Mouse (Mus musculus): ENCODE measurements around the gene Anapc2. TPM values are rescaled to one million over a fixed set of nuclear protein-coding genes. Genes with fewer than 3 reads are reported as not detected.
A peak's percentile ranks its signal among the peaks of the same experiment; 100 is the strongest.

The Anapc2 gene
- 120 and 128 TPM in 2 replicates for polyA plus RNA-seq (2014; fragmentation: Nextera tagmentation; extraction: Ambion mirVana)

DNA sequence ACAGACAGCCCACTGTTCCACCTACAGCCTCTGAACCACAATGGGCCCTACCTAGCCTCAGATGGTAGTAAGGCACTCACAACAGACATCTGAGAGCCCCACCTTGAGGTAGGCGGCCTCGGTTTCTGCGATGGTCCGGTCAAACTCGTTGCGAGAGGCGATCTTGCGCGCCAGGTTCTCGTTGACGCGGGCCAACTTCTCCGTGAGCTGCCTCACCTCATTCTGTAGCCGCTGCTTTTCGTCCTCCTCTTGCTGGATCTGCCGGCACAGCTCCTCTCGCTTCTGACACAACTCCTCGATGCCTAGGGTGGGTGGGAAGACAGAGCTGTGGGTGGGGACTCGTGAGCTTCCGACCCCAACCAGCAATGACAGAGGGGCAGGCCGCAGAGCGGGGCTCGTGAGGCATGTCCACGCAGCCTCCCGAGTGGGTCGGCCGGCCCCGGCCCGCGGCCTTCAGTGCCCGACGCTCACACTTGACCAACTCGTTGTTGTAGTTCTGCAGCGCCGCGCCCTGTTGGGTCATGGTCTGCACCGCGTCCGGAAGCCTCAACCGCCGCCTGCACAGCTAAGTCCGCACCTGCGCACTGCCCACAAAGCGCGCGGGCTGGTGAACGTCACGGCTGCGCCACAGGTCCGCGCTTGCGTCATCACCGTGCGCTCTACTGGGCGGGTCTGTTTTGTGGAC, at the start of gene Anapc2, which contains the start of gene Ssna1:
TSS of gene Anapc2 (plus strand) at position 652 of the 685 bp plus-strand sequence.
TSS of gene Ssna1 (minus strand) at position 612 of the 685 bp plus-strand sequence.
- DNase-seq (ENCODE audit: low spot score) (peak; percentile 99), ATAC-seq (ENCODE audit: insufficient read depth, low FRiP score, low TSS enrichment) (peak; percentile 97)
- Histone ChIP-seq H3K9me3 (ENCODE audit: control insufficient read depth, low read length) (no peaks in the 10 kb centered on the region), H3K27ac (ENCODE audit: low read depth, low read length) (peak within 1 kb of the TSS; percentile 31; the same call in 1 of the 2 replicates), H3K4me2 (ENCODE audit: low read depth) (peak within 1 kb of the TSS; percentile 92), H3K9ac (ENCODE audit: low read length) (peak within 1 kb of the TSS; percentile 70), H3K36me3 (ENCODE audit: control insufficient read depth, insufficient read depth, low read length) (peaks cover 5% of the 10 kb centered on the region), H3K4me3 (ENCODE audit: low read depth, low read length) (peak within 1 kb of the TSS; percentile 87), H3K27me3 (ENCODE audit: control insufficient read depth, insufficient read depth, low read length) (no peaks in the 10 kb centered on the region), H3K4me1 (ENCODE audit: control insufficient read depth, insufficient read depth, low read length) (peaks cover 17% of the 10 kb centered on the region)
- WGBS, result under 1% methylated on average over 55 of the region's 55 CpGs

GRCm38 (mm10) chr2:25223681-25224491, 48.4 kb upstream of the Anapc2 start:
- no peaks in the 10 kb centered on the region for H3K36me3 ChIP-seq (ENCODE audit: control insufficient read depth, insufficient read depth, low read length)

DNA sequence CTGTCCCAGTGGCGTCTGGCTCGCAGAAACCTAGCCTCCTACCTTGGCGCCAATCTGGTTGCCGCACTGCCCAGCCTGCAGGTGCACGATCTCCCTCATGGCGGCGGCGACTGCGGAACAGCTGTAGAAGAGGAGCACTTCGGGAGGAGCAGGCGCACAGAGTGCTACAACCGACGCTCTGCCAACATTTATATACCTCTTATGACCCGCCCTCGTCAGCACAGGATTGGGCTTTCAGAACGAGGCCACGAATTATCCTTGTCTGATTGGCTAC, 47.8 kb upstream of the Anapc2 start, which contains the start of gene Tubb4b:
TSS of gene Tubb4b (minus strand) at position 211 of the 274 bp plus-strand sequence.
- Histone ChIP-seq H3K4me2 (ENCODE audit: low read depth) (peak within 1 kb of the TSS; percentile 79), H3K27me3 (ENCODE audit: control insufficient read depth, insufficient read depth, low read length) (no peaks in the 10 kb centered on the region), H3K36me3 (ENCODE audit: control insufficient read depth, insufficient read depth, low read length) (no peaks in the 10 kb centered on the region), H3K4me1 (ENCODE audit: control insufficient read depth, insufficient read depth, low read length) (peaks cover 11% of the 10 kb centered on the region), H3K27ac (ENCODE audit: low read depth, low read length) (peak within 1 kb of the TSS; percentile 89), H3K9me3 (ENCODE audit: control insufficient read depth, low read length) (no peaks in the 10 kb centered on the region), H3K4me3 (ENCODE audit: low read depth, low read length) (peak within 1 kb of the TSS; percentile 78), H3K9ac (ENCODE audit: low read length) (peak within 1 kb of the TSS; percentile 76)
- DNase-seq (ENCODE audit: low spot score) (no peak), ATAC-seq (ENCODE audit: insufficient read depth, low FRiP score, low TSS enrichment) (no peak)
- 0% methylated on average over 17 of the region's 17 CpGs for WGBS

More at GRCm38 (mm10) chr2:25223681-25224491, 48.4 kb upstream of the Anapc2 start:
- Histone ChIP-seq H3K27ac (ENCODE audit: low read depth, low read length) (peak overlapping the region; percentile 78), H3K9ac (ENCODE audit: low read length) (peak overlapping the region; percentile 76), H3K4me2 (ENCODE audit: low read depth) (peak overlapping the region; percentile 79), H3K4me1 (ENCODE audit: control insufficient read depth, insufficient read depth, low read length) (peaks cover 11% of the 10 kb centered on the region), H3K4me3 (ENCODE audit: low read depth, low read length) (peak overlapping the region; percentile 78), H3K9me3 (ENCODE audit: control insufficient read depth, low read length) (no peaks in the 10 kb centered on the region), H3K27me3 (ENCODE audit: control insufficient read depth, insufficient read depth, low read length) (no peaks in the 10 kb centered on the region)
- 5% methylated on average over 37 of the region's 53 CpGs for whole genome bisulfite sequencing
- no peak for DNase-seq (ENCODE audit: low spot score)
- peak; percentile 21 for ATAC-seq (ENCODE audit: insufficient read depth, low FRiP score, low TSS enrichment)

- Histone ChIP-seq H3K9ac (ENCODE audit: low read length) (peak overlapping the region; percentile 70), H3K36me3 (ENCODE audit: control insufficient read depth, insufficient read depth, low read length) (no peaks in the 10 kb centered on the region), H3K9me3 (ENCODE audit: control insufficient read depth, low read length) (no peaks in the 10 kb centered on the region), H3K27ac (ENCODE audit: low read depth, low read length) (peak overlapping the region; percentile 89), H3K4me1 (ENCODE audit: control insufficient read depth, insufficient read depth, low read length) (peaks cover 11% of the 10 kb centered on the region), H3K4me2 (ENCODE audit: low read depth) (peak overlapping the region; percentile 54), H3K27me3 (ENCODE audit: control insufficient read depth, insufficient read depth, low read length) (no peaks in the 10 kb centered on the region), H3K4me3 (ENCODE audit: low read depth, low read length) (peak overlapping the region; percentile 78)
- 2% methylated on average over 39 of the region's 41 CpGs for WGBS
- ATAC-seq (ENCODE audit: insufficient read depth, low FRiP score, low TSS enrichment) (peak; percentile 96), DNase-seq (ENCODE audit: low spot score) (peak; percentile 98)
Observed at GRCm38 (mm10) chr2:25224766-25225752, 47.2 kb upstream of the Anapc2 start.

GRCm38 (mm10) chr2:25225811-25226379, 46.4 kb upstream of the Anapc2 start:
- Histone ChIP-seq H3K4me3 (ENCODE audit: low read depth, low read length) (peak overlapping the region; percentile 78; the same call in 1 of the 2 replicates), H3K27ac (ENCODE audit: low read depth, low read length) (peak overlapping the region; percentile 89; the same call in 1 of the 2 replicates), H3K9me3 (ENCODE audit: control insufficient read depth, low read length) (no peaks in the 10 kb centered on the region), H3K9ac (ENCODE audit: low read length) (peak overlapping the region; percentile 70; the same call in 1 of the 2 replicates), H3K36me3 (ENCODE audit: control insufficient read depth, insufficient read depth, low read length) (no peaks in the 10 kb centered on the region), H3K4me2 (ENCODE audit: low read depth) (peak overlapping the region; percentile 54), H3K27me3 (ENCODE audit: control insufficient read depth, insufficient read depth, low read length) (no peaks in the 10 kb centered on the region), H3K4me1 (ENCODE audit: control insufficient read depth, insufficient read depth, low read length) (peaks cover 11% of the 10 kb centered on the region)
- ATAC-seq (ENCODE audit: insufficient read depth, low FRiP score, low TSS enrichment), result no peak
- WGBS, result 83% methylated on average over 8 of the region's 8 CpGs
- no peak for DNase-seq (ENCODE audit: low spot score)

GRCm38 (mm10) chr2:25226864-25227263, 45.4 kb upstream of the Anapc2 start:
- Histone ChIP-seq H3K27ac (ENCODE audit: low read depth, low read length) (no peak overlapping the region), H3K9ac (ENCODE audit: low read length) (no peak overlapping the region), H3K27me3 (ENCODE audit: control insufficient read depth, insufficient read depth, low read length) (no peaks in the 10 kb centered on the region), H3K4me2 (ENCODE audit: low read depth) (no peak overlapping the region), H3K9me3 (ENCODE audit: control insufficient read depth, low read length) (no peaks in the 10 kb centered on the region), H3K4me3 (ENCODE audit: low read depth, low read length) (no peak overlapping the region), H3K36me3 (ENCODE audit: control insufficient read depth, insufficient read depth, low read length) (no peaks in the 10 kb centered on the region), H3K4me1 (ENCODE audit: control insufficient read depth, insufficient read depth, low read length) (peaks cover 11% of the 10 kb centered on the region)
- 79% methylated on average over 5 of the region's 5 CpGs for WGBS
- no peak for ATAC-seq (ENCODE audit: insufficient read depth, low FRiP score, low TSS enrichment)
- no peak for DNase-seq (ENCODE audit: low spot score)

GRCm38 (mm10) chr2:25227406-25227805, 44.9 kb upstream of the Anapc2 start:
- DNase-seq (ENCODE audit: low spot score), result no peak
- WGBS, result 87% methylated on average over 4 of the region's 4 CpGs
- no peak overlapping the region for H3K4me2 ChIP-seq (ENCODE audit: low read depth)
- no peaks in the 10 kb centered on the region for H3K36me3 ChIP-seq (ENCODE audit: control insufficient read depth, insufficient read depth, low read length)
- no peaks in the 10 kb centered on the region for H3K9me3 ChIP-seq (ENCODE audit: control insufficient read depth, low read length)
- H3K4me1 ChIP-seq (ENCODE audit: control insufficient read depth, insufficient read depth, low read length), result peaks cover 11% of the 10 kb centered on the region
- H3K27ac ChIP-seq (ENCODE audit: low read depth, low read length), result no peak overlapping the region
- no peak overlapping the region for H3K9ac ChIP-seq (ENCODE audit: low read length)
- no peaks in the 10 kb centered on the region for H3K27me3 ChIP-seq (ENCODE audit: control insufficient read depth, insufficient read depth, low read length)
- no peak overlapping the region for H3K4me3 ChIP-seq (ENCODE audit: low read depth, low read length)
- ATAC-seq (ENCODE audit: insufficient read depth, low FRiP score, low TSS enrichment), result no peak
